Mouse (Mus musculus): ENCODE measurements around the gene Mum1. TPM values are rescaled to one million over a fixed set of nuclear protein-coding genes. Genes with fewer than 3 reads are reported as not detected.
"Not testable (repeated sequence)": the region's sequence is repeated elsewhere in the genome, so short reads cannot be mapped to it uniquely, and the experiment has no call there.

Mum1 gene
- polyA plus RNA-seq, 1 experiment from 2014 or later = 26.1 TPM

GRCm38 (mm10) chr10:80208841-80209371, 17.3 kb upstream of the Mum1 start:
- no peaks in the 10 kb centered on the region for H3K4me1 ChIP-seq (replicated peaks)
- H3K4me2 ChIP-seq = no peak overlapping the region
- WGBS (ENCODE audit: insufficient replicate concordance) = 46% methylated on average over 24 of the region's 24 CpGs
- H3K9me3 ChIP-seq (replicated peaks) = no peaks in the 10 kb centered on the region
- no peak for ATAC-seq (ENCODE audit: low read depth)
- H3K4me3 ChIP-seq (replicated peaks) = no peak overlapping the region
- DNase-seq = no peak
- H3K9ac ChIP-seq = no peak overlapping the region
- no peaks in the 10 kb centered on the region for H3K36me3 ChIP-seq
- peaks cover 30% of the 10 kb centered on the region for H3K27me3 ChIP-seq
- H3K27ac ChIP-seq = no peak overlapping the region

GRCm38 (mm10) chr10:80211547-80212103, 14.6 kb upstream of the Mum1 start:
- H3K9ac ChIP-seq; H3K4me1 ChIP-seq (replicated peaks); H3K27ac ChIP-seq; ATAC-seq (ENCODE audit: low read depth); H3K9me3 ChIP-seq (replicated peaks); H3K4me3 ChIP-seq (replicated peaks); H3K4me2 ChIP-seq; H3K36me3 ChIP-seq; DNase-seq: not testable (repeated sequence)
- peaks cover 19% of the 10 kb centered on the region for H3K27me3 ChIP-seq
- 59% methylated on average over 7 of the region's 7 CpGs for WGBS (ENCODE audit: insufficient replicate concordance)

GRCm38 (mm10) chr10:80215048-80215772, 11.0 kb upstream of the Mum1 start:
- Histone ChIP-seq H3K27me3 (peaks cover 9% of the 10 kb centered on the region; the same call in 1 of the 2 replicates), H3K9me3 (replicated peaks) (no peaks in the 10 kb centered on the region), H3K9ac (no peak overlapping the region), H3K4me1 (replicated peaks) (no peaks in the 10 kb centered on the region), H3K4me3 (replicated peaks) (no peak overlapping the region), H3K36me3 (no peaks in the 10 kb centered on the region), H3K27ac (no peak overlapping the region), H3K4me2 (no peak overlapping the region)
- DNase-seq (no peak), ATAC-seq (ENCODE audit: low read depth) (no peak)
- 29% methylated on average over 16 of the region's 16 CpGs for WGBS (ENCODE audit: insufficient replicate concordance)

GRCm38 (mm10) chr10:80220676-80221075, 5.6 kb upstream of the Mum1 start:
- Histone ChIP-seq H3K27me3 (peaks cover 29% of the 10 kb centered on the region), H3K4me3 (replicated peaks) (no peak overlapping the region), H3K36me3 (no peaks in the 10 kb centered on the region), H3K27ac (no peak overlapping the region), H3K9me3 (replicated peaks) (no peaks in the 10 kb centered on the region), H3K4me2 (no peak overlapping the region), H3K9ac (no peak overlapping the region), H3K4me1 (replicated peaks) (peaks cover 5% of the 10 kb centered on the region)
- ATAC-seq (ENCODE audit: low read depth) (no peak), DNase-seq (no peak)
- 45% methylated on average over 8 of the region's 9 CpGs for WGBS (ENCODE audit: insufficient replicate concordance)

GRCm38 (mm10) chr10:80223137-80223536, 3.1 kb upstream of the Mum1 start:
- not testable (repeated sequence) for H3K4me3 ChIP-seq (replicated peaks); ATAC-seq (ENCODE audit: low read depth); H3K9ac ChIP-seq; DNase-seq; H3K27ac ChIP-seq; H3K9me3 ChIP-seq (replicated peaks); H3K4me2 ChIP-seq; H3K36me3 ChIP-seq
- WGBS (ENCODE audit: insufficient replicate concordance) = 10% methylated on average over 2 of the region's 2 CpGs
- Histone ChIP-seq H3K4me1 (replicated peaks) (peaks cover 25% of the 10 kb centered on the region), H3K27me3 (peaks cover 23% of the 10 kb centered on the region; the same call in 1 of the 2 replicates)

- ATAC-seq (ENCODE audit: low read depth) (no peak), DNase-seq (no peak)
- H3K4me3 ChIP-seq (replicated peaks) = peak overlapping the region; percentile 86
- H3K27ac ChIP-seq = peak overlapping the region; percentile 94
- H3K4me2 ChIP-seq = peak overlapping the region; percentile 97
- H3K9me3 ChIP-seq (replicated peaks) = no peaks in the 10 kb centered on the region
- H3K9ac ChIP-seq = peak overlapping the region; percentile 72
- peaks cover 20% of the 10 kb centered on the region; the same call in 1 of the 2 replicates for H3K27me3 ChIP-seq
- peaks cover 38% of the 10 kb centered on the region for H3K4me1 ChIP-seq (replicated peaks)
- peaks cover 29% of the 10 kb centered on the region for H3K36me3 ChIP-seq
- WGBS (ENCODE audit: insufficient replicate concordance) = 1% methylated on average over 14 of the region's 14 CpGs
These were observed 191 bp upstream of the Mum1 start for GRCm38 (mm10) chr10:80226071-80226415.

- no peak for DNase-seq
These were observed 919 bp downstream of the Mum1 start for GRCm38 (mm10) chr10:80227166-80227539.

GRCm38 (mm10) chr10:80227877-80228775, 1.9 kb downstream of the Mum1 start:
- peaks cover 48% of the 10 kb centered on the region for H3K36me3 ChIP-seq
- DNase-seq (no peak), ATAC-seq (ENCODE audit: low read depth) (no peak)
- peak overlapping the region; percentile 86 for H3K4me3 ChIP-seq (replicated peaks)
- H3K4me2 ChIP-seq = peak overlapping the region; percentile 97
- peak overlapping the region; percentile 94 for H3K27ac ChIP-seq
- H3K9ac ChIP-seq = peak overlapping the region; percentile 94
- peaks cover 40% of the 10 kb centered on the region for H3K4me1 ChIP-seq (replicated peaks)
- 76% methylated on average over 15 of the region's 15 CpGs for WGBS (ENCODE audit: insufficient replicate concordance)
- no peaks in the 10 kb centered on the region for H3K9me3 ChIP-seq (replicated peaks)
- H3K27me3 ChIP-seq = peaks cover 13% of the 10 kb centered on the region; the same call in 1 of the 2 replicates

More at GRCm38 (mm10) chr10:80227166-80227539, 919 bp downstream of the Mum1 start:
- peaks cover 38% of the 10 kb centered on the region for H3K4me1 ChIP-seq (replicated peaks)
- peak overlapping the region; percentile 94 for H3K27ac ChIP-seq
- ATAC-seq (ENCODE audit: low read depth) = no peak
- peaks cover 38% of the 10 kb centered on the region for H3K36me3 ChIP-seq
- H3K4me3 ChIP-seq (replicated peaks) = peak overlapping the region; percentile 86
- H3K4me2 ChIP-seq = peak overlapping the region; percentile 97
- peak overlapping the region; percentile 94 for H3K9ac ChIP-seq
- 9% methylated on average over 10 of the region's 10 CpGs for WGBS (ENCODE audit: insufficient replicate concordance)
- peaks cover 16% of the 10 kb centered on the region; the same call in 1 of the 2 replicates for H3K27me3 ChIP-seq
- H3K9me3 ChIP-seq (replicated peaks) = no peaks in the 10 kb centered on the region

GRCm38 (mm10) chr10:80236145-80236825, 10.1 kb downstream of the Mum1 start:
- WGBS (ENCODE audit: insufficient replicate concordance) = 90% methylated on average over 13 of the region's 13 CpGs
- no peak overlapping the region for H3K4me3 ChIP-seq (replicated peaks)
- no peaks in the 10 kb centered on the region for H3K27me3 ChIP-seq
- peaks cover 8% of the 10 kb centered on the region; the same call in 1 of the 2 replicates for H3K4me1 ChIP-seq (replicated peaks)
- H3K27ac ChIP-seq = no peak overlapping the region
- no peak overlapping the region for H3K4me2 ChIP-seq
- H3K36me3 ChIP-seq = peaks cover 99% of the 10 kb centered on the region
- no peak overlapping the region for H3K9ac ChIP-seq
- no peak for DNase-seq
- ATAC-seq (ENCODE audit: low read depth) = no peak
- no peaks in the 10 kb centered on the region for H3K9me3 ChIP-seq (replicated peaks)

GRCm38 (mm10) chr10:80237020-80237419, 10.8 kb downstream of the Mum1 start:
- Histone ChIP-seq H3K9me3 (replicated peaks) (no peaks in the 10 kb centered on the region), H3K27ac (no peak overlapping the region), H3K36me3 (peaks cover 99% of the 10 kb centered on the region), H3K27me3 (no peaks in the 10 kb centered on the region), H3K4me2 (no peak overlapping the region), H3K4me1 (replicated peaks) (peaks cover 13% of the 10 kb centered on the region; the same call in 1 of the 2 replicates), H3K9ac (no peak overlapping the region), H3K4me3 (replicated peaks) (no peak overlapping the region)
- ATAC-seq (ENCODE audit: low read depth) (no peak), DNase-seq (no peak)
- 82% methylated on average over 4 of the region's 4 CpGs for WGBS (ENCODE audit: insufficient replicate concordance)
